Mouse (Mus musculus) stomach, embryonic 15.5 days (tissue): ENCODE data around the gene Ttc36. TPM values are rescaled to one million over a fixed set of nuclear protein-coding genes. Genes with fewer than 3 reads are reported as not detected.

ENCODE experiments used
- ATAC-seq: fragments of 200-750 bp; cut with Nextera tagmentation; 2 replicates; pipeline ENCODE4 v1.8.0; 2017; ENCODE audit warnings: low read depth, moderate number of reproducible peaks, moderate TSS enrichment; ENCODE audit not compliant: insufficient read depth, low FRiP score
- H3K27ac ChIP-seq: fragments of 300-500 bp; sonication (generic); 2 replicates; pipeline ENCODE4 v1.5.1; 2015; ENCODE audit warnings: mild to moderate bottlenecking, inconsistent platforms
- H3K27me3 ChIP-seq: fragments of 300-500 bp; sonication (generic); replicated peaks from 2 replicates; pipeline ENCODE4 v1.6.1; 2015; ENCODE audit warnings: inconsistent platforms
- H3K36me3 ChIP-seq: fragments of 300-500 bp; sonication (generic); 2 replicates; pipeline ENCODE4 v1.6.1; 2015; ENCODE audit warnings: inconsistent platforms
- H3K4me1 ChIP-seq: fragments of 300-500 bp; sonication (generic); 2 replicates; pipeline ENCODE4 v1.6.1; 2015; ENCODE audit warnings: inconsistent platforms
- H3K4me2 ChIP-seq: fragments of 300-500 bp; sonication (generic); 2 replicates; pipeline ENCODE4 v1.6.1; 2015; ENCODE audit warnings: mild to moderate bottlenecking, inconsistent platforms
- H3K4me3 ChIP-seq: fragments of 300-500 bp; sonication (generic); replicated peaks from 2 replicates; pipeline ENCODE4 v1.5.1; 2015; ENCODE audit warnings: inconsistent platforms
- H3K9ac ChIP-seq: fragments of 300-500 bp; sonication (generic); 2 replicates; pipeline ENCODE4 v1.6.1; 2015; ENCODE audit warnings: inconsistent platforms
- H3K9me3 ChIP-seq: fragments of 300-500 bp; sonication (generic); 2 replicates; pipeline ENCODE4 v1.6.1; 2016; ENCODE audit warnings: inconsistent platforms
- WGBS: fragments of 180-500 bp; shearing (Covaris S2); methylation state at CpG from one replicate; pipeline ENCODE4 v1.1.7; 2015; 5-methylcytosine and 5-hydroxymethylcytosine counted together
- polyA plus RNA-seq: library from polyadenylated mRNA; unstranded; fragments of >200 nt; fragmentation: Nextera tagmentation; extraction: Ambion mirVana; gene quantifications from 2 replicates; pipeline ENCODE4 v1.2.1, GENCODE M21; 2015

Ttc36 gene
- polyA plus RNA-seq, 1 experiment from 2014 or later, result 9.4 TPM

DNA sequence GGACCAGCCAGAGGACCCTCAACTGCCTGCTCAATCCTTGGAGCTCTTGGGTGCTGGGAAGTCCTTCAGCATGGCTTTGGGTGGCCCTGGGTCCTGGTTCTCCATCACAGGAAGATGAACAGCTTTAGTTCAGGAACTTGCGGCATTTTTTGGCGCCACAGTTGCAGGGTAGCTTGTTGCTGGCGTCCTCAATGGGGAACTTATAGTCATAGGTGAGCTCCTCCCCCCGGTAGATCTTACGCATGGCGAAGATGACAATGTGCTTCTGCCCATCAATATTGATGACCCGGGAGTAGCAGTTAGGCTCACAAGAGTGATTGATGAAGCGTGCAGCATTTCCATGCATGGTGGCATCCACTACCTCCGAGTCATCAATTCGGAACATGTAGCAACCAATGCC lies 4.9 kb upstream of the Ttc36 start:
- WGBS, result 92% methylated on average over 10 of the region's 10 CpGs
- no peak for ATAC-seq
- no peaks in the 10 kb centered on the region for H3K9me3 ChIP-seq
- no peak overlapping the region for H3K9ac ChIP-seq
- H3K4me1 ChIP-seq, result no peaks in the 10 kb centered on the region
- H3K4me2 ChIP-seq, result no peak overlapping the region
- no peak overlapping the region for H3K27ac ChIP-seq
- no peak overlapping the region for H3K4me3 ChIP-seq
- no peaks in the 10 kb centered on the region for H3K27me3 ChIP-seq
- peaks cover 57% of the 10 kb centered on the region for H3K36me3 ChIP-seq

DNA sequence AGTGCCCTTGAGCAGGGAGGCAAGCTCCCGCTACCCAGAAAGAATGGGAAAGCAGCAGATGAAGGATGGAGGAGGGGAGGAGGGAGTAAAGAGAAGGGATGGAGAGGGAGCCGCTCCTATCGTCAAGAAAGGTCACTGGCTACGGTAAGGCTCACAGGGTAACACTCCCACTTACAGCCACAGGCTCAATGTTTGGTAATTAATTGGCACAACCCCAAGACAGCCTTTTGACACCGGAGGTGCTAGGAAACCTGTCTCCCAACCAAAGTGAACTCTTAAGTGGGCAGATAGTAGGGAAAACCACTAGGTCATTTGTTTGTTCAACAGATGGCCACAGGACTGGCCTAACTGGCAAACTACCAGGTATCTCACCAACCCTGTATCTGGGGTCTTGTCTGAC lies 4.3 kb upstream of the Ttc36 start:
- Histone ChIP-seq H3K27ac (no peak overlapping the region), H3K9ac (no peak overlapping the region), H3K4me1 (no peaks in the 10 kb centered on the region), H3K4me3 (no peak overlapping the region), H3K27me3 (no peaks in the 10 kb centered on the region), H3K4me2 (no peak overlapping the region), H3K36me3 (peaks cover 53% of the 10 kb centered on the region), H3K9me3 (no peaks in the 10 kb centered on the region)
- WGBS, result 66% methylated on average over 5 of the region's 5 CpGs
- no peak for ATAC-seq

GRCm38 (mm10) chr9:44805536-44805935 lies 2.7 kb upstream of the Ttc36 start:
- Histone ChIP-seq H3K9me3 (no peaks in the 10 kb centered on the region), H3K4me1 (no peaks in the 10 kb centered on the region), H3K4me2 (no peak overlapping the region), H3K9ac (no peak overlapping the region), H3K36me3 (peaks cover 43% of the 10 kb centered on the region), H3K4me3 (no peak overlapping the region), H3K27me3 (no peaks in the 10 kb centered on the region), H3K27ac (no peak overlapping the region)
- no peak for ATAC-seq
- 91% methylated on average over 5 of the region's 5 CpGs for WGBS

DNA sequence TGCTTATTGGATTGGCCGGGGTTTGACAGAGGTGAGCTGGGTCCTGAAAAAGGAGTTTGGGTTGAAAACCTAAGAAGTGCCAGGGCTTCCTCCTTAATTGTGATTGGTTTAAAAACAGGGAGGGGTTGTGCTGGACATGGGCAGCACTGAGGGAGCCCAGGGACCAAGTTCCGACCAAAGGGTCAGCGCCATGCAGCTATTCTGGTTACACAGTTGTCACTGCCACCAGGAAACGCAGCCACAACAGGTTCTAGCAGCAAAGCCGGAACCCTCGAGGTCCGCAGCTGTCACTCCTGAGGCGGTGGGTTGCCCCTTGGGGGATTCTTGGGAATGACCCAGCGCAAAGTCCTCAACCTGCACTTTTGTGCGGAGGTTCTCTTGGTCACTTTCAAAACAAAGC lies 1.8 kb upstream of the Ttc36 start:
- Histone ChIP-seq H3K4me3 (no peak overlapping the region), H3K27me3 (no peaks in the 10 kb centered on the region), H3K27ac (no peak overlapping the region), H3K4me2 (no peak overlapping the region), H3K36me3 (peaks cover 34% of the 10 kb centered on the region), H3K9me3 (no peaks in the 10 kb centered on the region), H3K4me1 (no peaks in the 10 kb centered on the region; the same call in 1 of the 2 replicates), H3K9ac (no peak overlapping the region)
- no peak for ATAC-seq
- 87% methylated on average over 10 of the region's 10 CpGs for WGBS

GRCm38 (mm10) chr9:44801669-44802068 lies 1.2 kb downstream of the Ttc36 start:
- ATAC-seq, result no peak
- peaks cover 8% of the 10 kb centered on the region for H3K36me3 ChIP-seq
- peaks cover 11% of the 10 kb centered on the region; the same call in 1 of the 2 replicates for H3K4me1 ChIP-seq
- no peak overlapping the region for H3K9ac ChIP-seq
- H3K27ac ChIP-seq, result no peak overlapping the region
- H3K4me2 ChIP-seq, result no peak overlapping the region
- no peaks in the 10 kb centered on the region for H3K9me3 ChIP-seq
- 0 out of 2 replicates have a peak, but pooled peaks cover 3% of the 10 kb centered on the region for H3K27me3 ChIP-seq
- H3K4me3 ChIP-seq, result no peak overlapping the region
- WGBS, result 65% methylated on average over 6 of the region's 6 CpGs

GRCm38 (mm10) chr9:44799958-44800324 lies 2.9 kb downstream of the Ttc36 start:
- ATAC-seq, result no peak
- H3K9ac ChIP-seq, result 0 out of 2 replicates have a peak overlapping the region, but pooled peaks have one; percentile 38
- H3K4me3 ChIP-seq, result peak overlapping the region; percentile 57

DNA sequence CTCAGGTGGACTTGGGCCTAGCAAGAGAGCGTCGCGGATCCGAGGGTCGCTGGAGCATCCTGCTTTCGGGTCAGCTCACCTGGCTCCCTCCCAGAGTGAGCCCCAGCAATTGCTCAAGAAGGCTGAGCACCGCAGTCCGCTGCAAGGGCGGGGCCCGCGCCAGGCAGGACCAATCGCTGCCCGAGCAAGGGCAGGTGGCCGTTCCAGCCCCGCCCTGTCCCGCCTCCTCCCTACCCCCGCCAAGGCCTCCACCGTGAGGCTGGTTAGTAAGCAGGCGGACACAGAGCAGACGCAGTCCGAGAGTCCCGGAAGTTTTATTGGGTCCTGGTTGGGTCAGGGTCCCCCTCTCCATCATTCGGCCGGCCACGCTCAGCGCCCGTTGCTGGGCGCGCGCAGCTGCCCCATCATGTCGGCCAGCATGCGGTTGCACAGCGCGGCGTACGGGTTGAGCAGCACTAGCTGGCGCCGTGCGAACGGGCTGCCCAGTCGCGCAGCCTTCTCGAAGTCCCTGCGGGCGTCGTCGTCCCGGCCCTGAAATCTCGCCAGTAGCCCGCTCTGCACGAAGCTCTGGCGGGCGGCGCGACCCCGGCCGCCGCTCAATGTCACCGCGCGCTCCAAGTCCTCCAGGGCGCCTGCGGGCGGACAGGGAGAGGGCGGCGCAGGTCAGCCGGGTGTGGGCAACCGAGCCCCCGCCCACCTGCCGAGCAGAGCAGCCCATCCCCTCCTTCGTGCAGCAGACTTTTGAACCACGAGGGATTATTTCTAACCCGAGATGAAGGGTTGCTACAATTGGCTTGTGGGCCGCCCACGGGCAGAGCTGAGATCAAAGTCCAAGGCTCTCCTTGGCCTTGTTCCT lies 3.5 kb downstream of the Ttc36 start, which contains the start of gene Tmem25:
Gene Tmem25 (minus strand): TSS at position 206 of the 856 bp plus-strand sequence.
- ATAC-seq, result peak; percentile 96
- peak within 1 kb of the TSS; percentile 99 for H3K4me2 ChIP-seq
- H3K36me3 ChIP-seq, result no peaks in the 10 kb centered on the region
- 0 out of 2 replicates have a peak, but pooled peaks cover 3% of the 10 kb centered on the region for H3K27me3 ChIP-seq
- H3K4me1 ChIP-seq, result peaks cover 11% of the 10 kb centered on the region; the same call in 1 of the 2 replicates
- H3K9ac ChIP-seq, result peak within 1 kb of the TSS; percentile 38; the same call in 1 of the 2 replicates
- WGBS, result under 1% methylated on average over 75 of the region's 75 CpGs
- no peaks in the 10 kb centered on the region for H3K9me3 ChIP-seq
- peak within 1 kb of the TSS; percentile 57 for H3K4me3 ChIP-seq
- peak within 1 kb of the TSS; percentile 80 for H3K27ac ChIP-seq

More at GRCm38 (mm10) chr9:44799958-44800324, 2.9 kb downstream of the Ttc36 start:
- no peaks in the 10 kb centered on the region for H3K9me3 ChIP-seq
- no peaks in the 10 kb centered on the region; the same call in 1 of the 2 replicates for H3K36me3 ChIP-seq
- 0 out of 2 replicates have a peak, but pooled peaks cover 3% of the 10 kb centered on the region for H3K27me3 ChIP-seq
- peaks cover 11% of the 10 kb centered on the region; the same call in 1 of the 2 replicates for H3K4me1 ChIP-seq
- whole genome bisulfite sequencing, result 34% methylated on average over 9 of the region's 9 CpGs
- peak overlapping the region; percentile 99 for H3K4me2 ChIP-seq
- no peak overlapping the region for H3K27ac ChIP-seq

DNA sequence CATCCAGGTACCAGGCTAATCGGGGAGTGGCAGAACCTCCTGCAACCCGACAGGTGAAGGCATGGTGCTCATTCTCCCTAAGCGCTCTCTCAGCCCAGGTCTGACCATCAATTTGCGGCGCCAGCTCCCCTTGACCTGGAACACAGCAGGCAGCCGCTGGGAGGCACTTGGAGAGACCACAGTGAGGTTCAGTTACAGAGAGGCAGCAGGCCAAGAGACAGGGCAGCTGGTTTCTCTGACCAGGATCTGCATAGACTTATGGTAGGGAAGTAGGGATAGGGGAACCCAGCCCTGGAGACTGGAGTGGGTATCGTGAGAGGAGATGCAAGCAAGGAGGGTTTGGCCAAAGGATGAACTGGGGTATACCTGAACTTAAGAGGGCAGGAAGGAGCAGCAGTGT lies 4.6 kb downstream of the Ttc36 start:
- Histone ChIP-seq H3K9me3 (no peaks in the 10 kb centered on the region), H3K4me1 (peaks cover 11% of the 10 kb centered on the region; the same call in 1 of the 2 replicates), H3K9ac (no peak overlapping the region), H3K27ac (no peak overlapping the region), H3K27me3 (0 out of 2 replicates have a peak, but pooled peaks cover 3% of the 10 kb centered on the region), H3K36me3 (no peaks in the 10 kb centered on the region), H3K4me3 (peak overlapping the region; percentile 57; the same call in 1 of the 2 replicates), H3K4me2 (peak overlapping the region; percentile 99; the same call in 1 of the 2 replicates)
- ATAC-seq, result no peak
- 52% methylated on average over 7 of the region's 7 CpGs for WGBS

- no peak for ATAC-seq
- Histone ChIP-seq H3K4me3 (no peak overlapping the region), H3K27ac (no peak overlapping the region), H3K36me3 (peaks cover 22% of the 10 kb centered on the region), H3K9ac (no peak overlapping the region), H3K27me3 (no peaks in the 10 kb centered on the region), H3K9me3 (no peaks in the 10 kb centered on the region), H3K4me2 (no peak overlapping the region), H3K4me1 (no peaks in the 10 kb centered on the region)
- 79% methylated on average over 9 of the region's 9 CpGs for WGBS
Measured at GRCm38 (mm10) chr9:44792842-44793241, 10.0 kb downstream of the Ttc36 start.

DNA sequence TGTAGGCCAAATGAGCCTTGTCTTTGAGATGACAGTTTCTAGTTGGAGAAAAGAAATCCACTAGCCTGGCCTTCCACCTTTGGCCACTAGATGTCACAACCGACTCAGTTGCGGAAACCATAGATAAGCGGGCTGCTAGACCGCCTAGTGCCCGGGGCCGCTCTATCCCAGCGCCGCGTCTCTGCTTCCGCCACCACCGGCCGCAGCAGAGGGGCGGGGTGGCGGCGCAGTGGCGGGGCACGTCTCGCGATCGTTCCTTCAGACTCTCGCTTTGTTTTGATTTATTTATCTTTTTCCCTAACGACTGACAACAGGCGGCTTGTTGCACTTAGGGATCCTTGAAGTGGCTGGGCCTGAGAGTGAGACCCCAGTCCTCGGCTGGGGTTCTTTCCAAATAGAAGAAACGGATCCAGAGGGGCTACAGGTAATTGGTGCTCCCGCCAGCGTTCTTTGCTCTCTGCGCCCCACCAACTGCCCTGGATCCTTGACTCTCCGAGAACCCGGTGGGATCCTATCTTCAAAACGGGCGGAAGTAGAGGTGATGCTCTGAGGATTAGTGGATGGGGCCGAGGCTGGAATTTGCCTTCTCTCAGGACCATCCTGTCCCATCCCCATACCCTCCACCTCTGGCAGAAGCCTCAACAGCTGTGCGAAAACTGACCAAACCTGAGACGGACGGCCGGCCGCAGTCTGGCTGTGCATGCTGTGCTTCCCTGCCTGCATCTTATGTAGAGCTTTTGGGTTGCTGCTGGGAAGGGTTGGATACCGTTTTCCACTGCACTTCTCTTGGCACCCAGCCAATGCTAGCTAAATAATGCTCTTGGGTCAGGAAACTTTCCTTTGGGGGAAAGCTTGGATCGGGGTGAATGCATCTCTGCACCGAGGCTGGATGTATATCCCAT lies 29.9 kb downstream of the Ttc36 start:
- Histone ChIP-seq H3K4me2 (peak overlapping the region; percentile 84), H3K4me3 (peak overlapping the region; percentile 66), H3K4me1 (no peaks in the 10 kb centered on the region), H3K9me3 (no peaks in the 10 kb centered on the region), H3K36me3 (peaks cover 9% of the 10 kb centered on the region; the same call in 1 of the 2 replicates), H3K9ac (peak overlapping the region; percentile 80), H3K27ac (peak overlapping the region; percentile 90), H3K27me3 (no peaks in the 10 kb centered on the region)
- peak; percentile 99 for ATAC-seq
- under 1% methylated on average over 41 of the region's 41 CpGs for WGBS

GRCm38 (mm10) chr9:44772392-44772749 lies 30.5 kb downstream of the Ttc36 start:
- H3K9me3 ChIP-seq, result no peaks in the 10 kb centered on the region
- no peaks in the 10 kb centered on the region for H3K4me1 ChIP-seq
- peaks cover 9% of the 10 kb centered on the region; the same call in 1 of the 2 replicates for H3K36me3 ChIP-seq
- no peak overlapping the region for H3K4me3 ChIP-seq
- H3K9ac ChIP-seq, result no peak overlapping the region
- no peak overlapping the region for H3K4me2 ChIP-seq
- no peak for ATAC-seq
- H3K27me3 ChIP-seq, result no peaks in the 10 kb centered on the region
- WGBS, result 19% methylated on average over 5 of the region's 5 CpGs
- peak overlapping the region; percentile 51; the same call in 1 of the 2 replicates for H3K27ac ChIP-seq
